Mouse (Mus musculus) T-helper 17 cell (primary cell): ENCODE results near the gene Hpca.

Experiments used
- in situ Hi-C, 2 experiments: fragments of 300-600 bp; cut with MboI, MseI; formaldehyde crosslinking; loops; 1 replicate in 1 of 2; 2 replicates in 1 of 2; pipeline ENCODE4 v1.15.1; 2025; ENCODE audit warnings: high pct_unique_total_duplicates in 2 of 2

Gene Hpca

GRCm38 (mm10) chr4:129062281-129063075, 59.4 kb downstream of the Hpca start:
- in situ Hi-C loops: no loop called here
